Mouse (Mus musculus): ENCODE results near the gene Pdx1. TPM values are rescaled to one million over a fixed set of nuclear protein-coding genes. Genes with fewer than 3 reads are reported as not detected.

The Pdx1 gene
- not detected in 2 replicates for polyA plus RNA-seq (2012)

GRCm38 (mm10) chr5:147269926-147270672 is at the start of gene Pdx1:
TSS of gene Pdx1 (plus strand) at chr5:147269959.

DNA sequence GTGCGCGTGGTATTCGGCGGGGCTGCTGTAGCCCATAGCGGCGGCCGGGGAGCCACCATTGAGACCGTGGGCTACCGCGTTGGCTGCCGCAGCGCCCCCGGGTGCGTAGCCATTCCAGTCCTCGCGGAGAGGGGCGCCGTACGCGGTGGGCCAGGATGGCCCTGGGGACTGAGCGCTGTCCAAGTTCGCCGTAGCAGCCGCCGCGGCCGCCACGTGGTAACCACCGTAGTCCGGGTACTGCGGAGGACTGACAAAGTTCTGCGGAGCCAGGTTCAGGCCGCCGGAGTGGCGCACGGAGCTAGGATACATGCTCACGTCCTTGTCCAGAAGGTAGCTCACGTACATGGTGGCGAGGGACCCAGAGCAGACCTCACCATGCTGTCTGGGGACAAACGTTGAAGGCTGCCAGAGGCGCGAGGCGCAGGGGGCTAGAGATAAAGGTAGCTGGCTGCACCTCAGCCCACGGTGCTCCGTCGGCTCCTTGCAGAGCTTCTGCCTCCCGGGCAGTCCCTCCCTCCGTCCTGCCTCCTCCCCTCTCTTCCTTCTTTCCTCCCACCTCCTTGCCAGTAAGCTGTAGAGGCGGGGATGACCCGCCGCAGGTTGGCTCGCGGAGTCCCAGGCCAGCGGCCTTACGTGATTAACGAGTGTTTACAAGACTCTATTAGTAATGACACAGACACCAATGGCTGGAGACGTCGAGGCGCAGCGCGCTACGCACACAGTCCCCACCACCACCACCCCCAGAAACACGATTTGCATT is 37.1 kb downstream of the Pdx1 start, which contains the start of gene Cdx2:
Gene Cdx2, minus strand, starts transcription at position 633 of the 760 bp plus-strand sequence.

GRCm38 (mm10) chr5:147322183-147322582 is 52.4 kb downstream of the Pdx1 start, which contains the start of gene Urad:
TSS of gene Urad (minus strand) at chr5:147322440.

Other genes starting within 250 kb of the Pdx1 start
- 8.5 and 8.8 TPM in 2 replicates for gene Lnx2, start 193.4 kb upstream of the Pdx1 start, polyA plus RNA-seq (2012)
- gene Polr1d, start 192.9 kb upstream of the Pdx1 start, polyA plus RNA-seq (2012), result 129 and 133 TPM in 2 replicates
- gene Gsx1, start 81.3 kb upstream of the Pdx1 start, polyA plus RNA-seq (2012), result not detected in 2 replicates
- 0.03 TPM in 1 of 2 replicates, not detected in the other for gene Cdx2, start 37.3 kb downstream of the Pdx1 start, polyA plus RNA-seq (2012)
- not detected in 2 replicates for gene Urad, start 52.5 kb downstream of the Pdx1 start, polyA plus RNA-seq (2012)
- 15.2 and 33.4 TPM in 2 replicates for gene Flt3, start 130.5 kb downstream of the Pdx1 start, polyA plus RNA-seq (2012)
- 24.9 and 44.5 TPM in 2 replicates for gene Pan3, start 160.2 kb downstream of the Pdx1 start, polyA plus RNA-seq (2012)